ENCODE assay signal across 27 mouse cellular contexts in the genomic region with DNA sequence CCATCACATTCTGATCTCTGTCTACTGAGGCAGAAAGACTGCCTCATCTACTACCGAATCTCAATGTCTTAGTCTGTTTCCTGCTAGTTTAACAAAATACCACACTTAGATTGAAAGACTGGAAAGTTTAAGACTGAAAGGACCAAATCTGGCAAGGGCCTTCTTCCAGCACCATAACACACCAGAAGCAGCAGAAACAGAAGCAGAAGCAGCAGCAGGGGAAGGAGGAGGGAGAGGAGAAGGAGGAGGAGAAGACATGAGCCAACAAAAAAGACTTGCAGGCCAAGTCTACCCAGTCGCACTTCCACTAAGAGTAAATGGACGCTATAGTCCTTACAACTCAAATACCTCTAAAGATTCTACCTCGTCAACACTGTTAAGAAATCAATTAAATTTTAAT.
"Had no signal": no experiment of that assay in that cellular context is flagged by ENCODE, and none has a peak within 500 bp of the region (broad histone marks: within the 10 kb centered on the region; RNA-seq: fewer than 3 reads in every experiment).

No protein-coding gene starts in this region.

- ATAC-seq: liver, embryonic 12.5 days; liver, postnatal 0 days; lung, postnatal 0 days; midbrain, embryonic 13.5 days; midbrain, embryonic 15.5 days; midbrain, embryonic 16.5 days had no signal

- DNase-seq: left cerebral cortex, postnatal 4 days; liver; liver, embryonic 13.5 days; liver, postnatal 0 days; lung, adult 18-20 months; lung, embryonic 14.5 days; lung, postnatal 10 days; lung, postnatal 14 days; lung, postnatal 36 days; lung, postnatal 4 days; midbrain, embryonic 14.5 days had no signal

- H3K4me3 ChIP-seq: limb, embryonic 10.5 days; limb, embryonic 12.5 days; limb, embryonic 13.5 days; limb, embryonic 15.5 days; liver, embryonic 12.5 days; liver, embryonic 13.5 days; liver, embryonic 15.5 days; lung, embryonic 15.5 days; megakaryocyte, embryonic 14.5 days; midbrain, embryonic 10.5 days; midbrain, embryonic 12.5 days; midbrain, embryonic 13.5 days; midbrain, embryonic 15.5 days; myocyte; neural tube, embryonic 12.5 days had no signal

- H3K4me1 ChIP-seq: limb, embryonic 10.5 days; limb, embryonic 12.5 days; limb, embryonic 15.5 days; liver, embryonic 12.5 days; liver, embryonic 13.5 days; liver, embryonic 15.5 days; megakaryocyte, embryonic 14.5 days; neural tube, embryonic 12.5 days had no signal
